Mouse (Mus musculus) neural tube, embryonic 11.5 days (tissue): ENCODE results near the gene Polr3h. TPM values are rescaled to one million over a fixed set of nuclear protein-coding genes. Genes with fewer than 3 reads are reported as not detected.
A peak's percentile ranks its signal among the peaks of the same experiment; 100 is the strongest.
"Not testable (repeated sequence)": the region's sequence is repeated elsewhere in the genome, so short reads cannot be mapped to it uniquely, and the experiment has no call there.

ENCODE experiments used
- ATAC-seq: fragments of 200-750 bp; cut with Nextera tagmentation; 2 replicates; pipeline ENCODE4 v1.8.0; 2017; ENCODE audit warnings: moderate number of reproducible peaks, mild to moderate bottlenecking, moderate TSS enrichment, moderate library complexity; ENCODE audit not compliant: insufficient read depth, low FRiP score, low TSS enrichment
- DNase-seq: peaks from one replicate; pipeline ENCODE4 v3.0.0-alpha.2; 2015; ENCODE audit warnings: low spot score
- H3K27ac ChIP-seq: fragments of 300-500 bp; sonication (generic); 2 replicates; pipeline ENCODE4 v1.5.1; 2014; ENCODE audit warnings: low read depth, mild to moderate bottlenecking, low read length
- H3K27me3 ChIP-seq: fragments of 300-500 bp; sonication (generic); 2 replicates; pipeline ENCODE4 v1.6.1; 2014; ENCODE audit warnings: mild to moderate bottlenecking, low read length, mixed read lengths; ENCODE audit not compliant: control insufficient read depth, insufficient read depth
- H3K36me3 ChIP-seq: fragments of 300-500 bp; sonication (generic); 2 replicates; pipeline ENCODE4 v1.6.1; 2014; ENCODE audit warnings: mild to moderate bottlenecking, low read length, moderate library complexity, mixed read lengths; ENCODE audit not compliant: control insufficient read depth, insufficient read depth
- H3K4me1 ChIP-seq: fragments of 300-500 bp; sonication (generic); 2 replicates; pipeline ENCODE4 v1.6.1; 2014; ENCODE audit warnings: low read length, mixed read lengths; ENCODE audit not compliant: control insufficient read depth, insufficient read depth
- H3K4me2 ChIP-seq: fragments of 300-500 bp; sonication (generic); 2 replicates; pipeline ENCODE4 v1.6.1; 2014; ENCODE audit warnings: low read depth, mild to moderate bottlenecking, moderate library complexity
- H3K4me3 ChIP-seq: fragments of 300-500 bp; sonication (generic); 2 replicates; pipeline ENCODE4 v1.5.1; 2014; ENCODE audit warnings: low read depth, low read length
- H3K9ac ChIP-seq: fragments of 300-500 bp; sonication (generic); 2 replicates; pipeline ENCODE4 v1.6.1; 2014; ENCODE audit warnings: mild to moderate bottlenecking, low read length
- H3K9me3 ChIP-seq: fragments of 300-500 bp; sonication (generic); 2 replicates; pipeline ENCODE4 v1.6.1; 2016; ENCODE audit warnings: low read length; ENCODE audit not compliant: control insufficient read depth
- WGBS: fragments of 180-500 bp; shearing (Covaris S2); extraction: QIAGEN DNeasy Blood & Tissue Kit; methylation state at CpG from one replicate; pipeline ENCODE4 v1.1.7; 2014; 5-methylcytosine and 5-hydroxymethylcytosine counted together
- polyA plus RNA-seq: library from polyadenylated mRNA; unstranded; fragments of >200 nt; fragmentation: Nextera tagmentation; extraction: Ambion mirVana; gene quantifications from 2 replicates; pipeline ENCODE4 v1.2.1, GENCODE M21; 2014

Polr3h gene
- polyA plus RNA-seq, 1 experiment from 2014 or later = 83.0 TPM

DNA sequence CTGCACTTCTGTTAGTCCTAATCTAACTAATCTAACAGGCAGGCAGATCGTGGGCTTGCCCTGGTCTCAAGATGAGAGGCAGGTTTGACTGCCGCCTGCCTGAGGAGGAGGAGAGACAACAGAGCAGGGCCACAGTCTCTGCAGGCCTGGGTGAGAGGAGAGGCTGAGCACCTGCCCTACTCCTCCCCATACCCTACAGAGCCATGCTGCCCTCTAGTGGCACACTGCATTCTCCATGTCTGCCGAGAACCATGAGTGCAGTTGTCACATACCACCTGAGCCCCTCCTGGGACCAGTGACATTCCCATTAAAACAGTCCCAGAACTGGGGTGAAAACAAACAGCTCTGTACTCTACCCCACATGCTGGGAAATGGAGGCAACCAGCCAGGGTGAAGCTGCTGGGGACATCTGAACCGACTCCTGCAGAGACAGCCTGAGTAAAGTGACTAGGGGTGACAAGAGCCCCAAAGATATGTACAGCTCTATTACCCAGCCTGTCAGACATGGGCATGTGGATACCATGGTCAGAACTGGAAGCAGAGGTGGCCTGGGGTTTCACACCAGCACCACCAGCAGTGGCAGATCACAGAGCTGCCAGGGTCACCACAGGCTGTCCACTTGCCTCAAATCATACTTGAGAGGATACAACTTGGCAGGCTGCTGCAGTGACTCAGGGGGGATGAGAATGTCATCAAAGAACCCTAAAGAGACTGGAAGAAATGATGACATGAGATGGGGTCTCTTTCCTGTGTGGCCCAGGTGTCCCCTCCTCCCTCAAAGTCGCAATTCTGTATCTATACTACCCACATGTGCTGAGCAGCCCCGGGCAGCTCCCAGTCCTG, 8.2 kb downstream of the Polr3h start:
- H3K27ac ChIP-seq = no peak overlapping the region
- ATAC-seq = no peak; the same call in 1 of the 2 replicates
- H3K9ac ChIP-seq = no peak overlapping the region
- peak; percentile 70 for DNase-seq
- H3K4me3 ChIP-seq = no peak overlapping the region
- H3K36me3 ChIP-seq = peaks cover 21% of the 10 kb centered on the region
- no peaks in the 10 kb centered on the region for H3K9me3 ChIP-seq
- H3K4me1 ChIP-seq = no peaks in the 10 kb centered on the region
- H3K4me2 ChIP-seq = no peak overlapping the region
- WGBS = 66% methylated on average over 5 of the region's 6 CpGs
- no peaks in the 10 kb centered on the region for H3K27me3 ChIP-seq

DNA sequence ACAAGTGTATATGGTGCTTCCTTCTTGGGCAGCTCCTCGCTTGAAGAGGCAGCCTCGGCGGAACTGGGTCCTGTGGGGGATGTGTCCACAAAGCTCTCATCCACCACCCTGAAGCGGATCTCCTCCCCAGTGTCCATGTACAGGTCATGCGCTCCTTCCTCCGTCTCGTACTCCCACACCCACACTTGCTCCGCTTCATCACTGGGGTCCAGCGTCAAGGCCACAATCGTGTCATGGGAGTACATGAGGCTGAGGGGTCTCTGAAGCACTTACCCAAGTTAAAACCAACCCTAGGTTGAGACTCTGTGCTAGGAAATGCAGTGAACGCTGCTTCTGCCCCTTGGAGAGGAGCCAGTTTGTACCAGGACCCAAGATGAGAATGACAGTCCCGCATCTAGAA, 8.8 kb downstream of the Polr3h start:
- H3K4me1 ChIP-seq = no peaks in the 10 kb centered on the region
- H3K27ac ChIP-seq = no peak overlapping the region
- no peak overlapping the region for H3K4me3 ChIP-seq
- H3K9me3 ChIP-seq = no peaks in the 10 kb centered on the region
- peaks cover 26% of the 10 kb centered on the region for H3K36me3 ChIP-seq
- 90% methylated on average over 12 of the region's 12 CpGs for WGBS
- no peak overlapping the region for H3K4me2 ChIP-seq
- H3K27me3 ChIP-seq = no peaks in the 10 kb centered on the region
- no peak for DNase-seq
- H3K9ac ChIP-seq = no peak overlapping the region
- no peak for ATAC-seq

DNA sequence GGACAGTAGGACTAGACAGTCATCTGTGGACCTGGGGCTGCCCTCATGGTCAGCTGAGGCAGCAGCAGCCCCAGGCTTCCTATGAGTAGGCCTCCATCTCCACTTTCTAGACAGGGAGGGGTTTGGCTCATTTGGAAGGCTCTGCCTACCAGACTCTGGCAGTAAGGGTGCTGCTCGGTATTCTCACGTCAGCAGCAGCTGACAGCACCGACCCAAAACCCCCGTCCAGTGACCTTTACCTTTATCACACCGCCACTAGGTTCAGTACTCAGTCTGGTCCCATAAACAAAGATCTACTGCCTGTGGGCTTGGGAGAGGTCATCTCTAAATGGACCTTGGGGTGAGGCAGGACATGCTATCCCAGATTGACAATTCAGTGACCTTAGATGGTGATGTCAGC, 10.4 kb downstream of the Polr3h start:
- H3K27ac ChIP-seq = no peak overlapping the region
- H3K4me3 ChIP-seq = no peak overlapping the region
- peaks cover 29% of the 10 kb centered on the region for H3K36me3 ChIP-seq
- no peak overlapping the region for H3K9ac ChIP-seq
- ATAC-seq (no peak), DNase-seq (no peak)
- no peaks in the 10 kb centered on the region for H3K27me3 ChIP-seq
- WGBS = 85% methylated on average over 5 of the region's 5 CpGs
- H3K9me3 ChIP-seq = no peaks in the 10 kb centered on the region
- H3K4me2 ChIP-seq = no peak overlapping the region
- H3K4me1 ChIP-seq = no peaks in the 10 kb centered on the region

DNA sequence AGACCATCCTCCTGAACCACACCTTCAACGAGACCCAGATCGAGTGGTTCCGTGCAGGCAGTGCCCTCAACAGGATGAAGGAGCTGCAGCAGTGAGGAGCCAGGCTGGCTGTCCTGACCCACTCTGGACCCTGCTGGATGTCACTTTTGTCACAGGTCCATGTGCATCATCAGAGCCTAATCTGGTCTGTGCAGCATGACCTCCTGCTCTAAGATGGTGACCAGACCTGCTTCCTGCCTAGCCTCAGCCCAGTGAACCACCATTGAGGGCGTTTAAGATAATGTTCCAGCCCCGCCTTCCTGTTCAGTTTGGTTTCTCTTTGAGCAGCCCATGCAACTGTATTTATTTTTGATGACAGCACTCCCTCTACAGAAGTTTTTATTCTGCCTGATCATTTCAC, 11.4 kb downstream of the Polr3h start:
- Histone ChIP-seq H3K4me3 (no peak overlapping the region), H3K27ac (no peak overlapping the region), H3K9me3 (no peaks in the 10 kb centered on the region), H3K4me2 (no peak overlapping the region), H3K9ac (no peak overlapping the region), H3K36me3 (peaks cover 32% of the 10 kb centered on the region), H3K27me3 (no peaks in the 10 kb centered on the region), H3K4me1 (no peaks in the 10 kb centered on the region)
- WGBS = 82% methylated on average over 5 of the region's 5 CpGs
- ATAC-seq (no peak), DNase-seq (no peak)

DNA sequence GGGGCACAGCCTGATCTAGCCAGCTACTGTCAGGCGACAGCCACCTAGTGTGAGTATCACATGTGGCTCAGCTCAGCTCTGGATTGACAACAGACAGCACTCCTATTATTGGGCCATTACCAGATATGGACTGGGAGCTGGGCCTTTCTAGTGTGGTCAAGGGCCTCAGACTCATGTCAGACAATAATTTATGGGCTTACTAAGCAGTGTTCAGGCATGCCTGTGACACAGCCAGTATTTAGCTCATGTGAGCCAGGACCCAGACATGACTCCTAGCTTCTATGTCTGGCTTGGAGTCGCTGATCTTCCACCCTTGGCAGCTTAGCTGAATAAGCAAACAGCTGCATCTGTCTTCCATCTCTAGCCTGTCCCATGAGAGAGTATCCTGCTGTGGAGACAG, 13.5 kb downstream of the Polr3h start:
- 75% methylated on average over 2 of the region's 2 CpGs for WGBS
- H3K36me3 ChIP-seq = peaks cover 43% of the 10 kb centered on the region
- ATAC-seq = no peak

DNA sequence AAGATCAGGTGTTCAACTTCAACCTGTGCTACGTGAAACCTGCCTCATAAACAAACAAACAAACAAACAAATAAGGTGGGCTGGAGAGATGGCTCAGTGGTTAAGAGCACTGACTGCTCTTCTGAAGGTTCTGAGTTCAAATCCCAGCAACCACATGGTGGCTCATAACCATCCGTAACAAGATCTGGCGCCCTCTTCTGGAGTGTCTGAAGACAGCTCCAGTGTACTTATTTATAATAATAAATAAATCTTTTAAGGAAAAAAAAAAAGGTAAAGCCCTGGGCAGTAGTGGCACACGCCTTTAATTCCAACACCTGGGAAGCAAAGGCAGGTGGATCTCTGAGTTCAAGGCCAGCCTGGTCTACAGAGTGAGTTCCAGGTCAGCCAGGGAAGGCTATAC, 17.3 kb downstream of the Polr3h start:
- H3K9ac ChIP-seq, DNase-seq: not testable (repeated sequence)
- WGBS = 91% methylated on average over 4 of the region's 4 CpGs

More for the DNA sequence above, 13.5 kb downstream of the Polr3h start:
- H3K27ac ChIP-seq = no peak overlapping the region
- no peak overlapping the region for H3K4me2 ChIP-seq
- no peaks in the 10 kb centered on the region for H3K27me3 ChIP-seq
- no peak for DNase-seq
- H3K4me3 ChIP-seq = no peak overlapping the region
- no peaks in the 10 kb centered on the region for H3K4me1 ChIP-seq
- H3K9ac ChIP-seq = no peak overlapping the region
- H3K9me3 ChIP-seq = no peaks in the 10 kb centered on the region

DNA sequence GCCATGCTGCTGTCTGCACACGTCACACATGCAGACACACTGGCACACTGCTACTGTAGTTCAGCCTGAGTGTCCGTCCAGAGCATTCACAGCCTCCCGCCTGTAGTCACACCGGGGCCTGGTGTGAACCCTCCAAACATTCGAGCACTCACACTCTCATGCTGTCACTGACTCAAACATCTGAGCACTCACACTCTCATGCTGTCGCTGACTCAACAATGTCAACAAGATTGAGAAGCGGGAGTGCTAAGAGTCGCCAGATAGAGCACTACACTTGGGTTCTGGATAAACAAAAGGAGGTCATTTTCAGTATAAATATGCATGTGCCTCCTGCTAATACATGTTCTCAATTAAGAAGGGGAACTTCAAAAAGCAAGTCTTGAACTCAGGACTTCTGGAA, 18.1 kb downstream of the Polr3h start:
- peaks cover 29% of the 10 kb centered on the region for H3K36me3 ChIP-seq
- 94% methylated on average over 8 of the region's 8 CpGs for WGBS
- no peak for ATAC-seq
- no peak overlapping the region for H3K9ac ChIP-seq
- no peak overlapping the region for H3K4me3 ChIP-seq
- DNase-seq = no peak
- H3K4me1 ChIP-seq = no peaks in the 10 kb centered on the region
- H3K9me3 ChIP-seq = no peaks in the 10 kb centered on the region
- no peaks in the 10 kb centered on the region for H3K27me3 ChIP-seq
- no peak overlapping the region for H3K4me2 ChIP-seq
- no peak overlapping the region for H3K27ac ChIP-seq

More for the DNA sequence above, 17.3 kb downstream of the Polr3h start:
- not testable (repeated sequence) for H3K27ac ChIP-seq, ATAC-seq, H3K4me3 ChIP-seq, H3K27me3 ChIP-seq, H3K4me2 ChIP-seq, H3K9me3 ChIP-seq, H3K4me1 ChIP-seq
- H3K36me3 ChIP-seq = peaks cover 28% of the 10 kb centered on the region

DNA sequence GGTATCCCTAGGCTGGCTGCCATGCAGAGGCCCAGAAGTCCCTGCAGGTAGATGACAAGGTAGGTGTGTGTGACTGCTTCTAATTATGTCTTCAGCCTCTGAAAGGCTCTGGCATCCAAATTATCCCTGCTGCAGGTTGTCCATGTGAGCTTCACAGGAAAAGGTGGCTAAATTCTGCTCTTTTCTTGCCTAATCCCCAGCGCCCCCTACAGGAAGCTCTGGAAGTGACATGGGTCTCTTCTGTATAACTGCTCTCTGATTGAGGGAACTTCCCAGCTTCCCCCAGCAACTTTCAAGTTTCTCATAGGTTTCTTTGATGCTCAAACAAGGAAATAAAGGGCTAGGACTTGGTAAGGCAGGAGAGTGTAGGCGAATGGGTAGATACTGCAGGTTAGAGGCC, 21.1 kb downstream of the Polr3h start:
- H3K9ac ChIP-seq = no peak overlapping the region
- H3K36me3 ChIP-seq = peaks cover 21% of the 10 kb centered on the region

DNA sequence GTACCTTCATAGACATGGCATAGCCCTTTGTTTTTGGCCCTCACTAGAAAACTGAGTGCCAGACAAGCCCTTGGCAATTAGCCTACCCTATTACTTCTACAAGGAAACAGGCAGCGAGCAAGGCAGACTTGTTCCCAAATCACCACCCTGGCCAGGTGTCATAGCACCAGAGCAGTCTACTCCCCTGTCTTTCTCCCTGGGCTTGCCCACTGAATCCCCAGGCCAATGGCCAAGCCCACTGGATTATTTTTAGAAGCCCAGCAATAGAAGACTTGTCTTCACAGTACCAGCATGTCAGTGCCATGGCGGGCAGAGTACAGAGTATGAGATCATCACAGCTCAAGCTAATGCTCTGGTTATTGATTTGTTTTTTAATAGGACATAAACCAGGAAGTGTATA, 27.3 kb downstream of the Polr3h start:
- no peak overlapping the region for H3K9ac ChIP-seq
- WGBS = 90% methylated on average over 2 of the region's 2 CpGs
- no peaks in the 10 kb centered on the region for H3K9me3 ChIP-seq
- no peak overlapping the region for H3K4me3 ChIP-seq
- ATAC-seq (no peak), DNase-seq (no peak)
- H3K4me2 ChIP-seq = no peak overlapping the region
- H3K27ac ChIP-seq = no peak overlapping the region
- H3K36me3 ChIP-seq = peaks cover 5% of the 10 kb centered on the region; the same call in 1 of the 2 replicates
- H3K4me1 ChIP-seq = no peaks in the 10 kb centered on the region
- no peaks in the 10 kb centered on the region for H3K27me3 ChIP-seq

More for the DNA sequence above, 21.1 kb downstream of the Polr3h start:
- Histone ChIP-seq H3K27ac (no peak overlapping the region), H3K27me3 (no peaks in the 10 kb centered on the region), H3K4me3 (no peak overlapping the region), H3K4me1 (no peaks in the 10 kb centered on the region), H3K4me2 (no peak overlapping the region), H3K9me3 (no peaks in the 10 kb centered on the region)
- DNase-seq (peak; percentile 64), ATAC-seq (no peak)
- 42% methylated on average over 2 of the region's 2 CpGs for WGBS
